Mouse (Mus musculus): ENCODE data around the gene Bcr. TPM values are rescaled to one million over a fixed set of nuclear protein-coding genes. Genes with fewer than 3 reads are reported as not detected.

The Bcr gene
- polyA plus RNA-seq, 1 experiment: 9.1 TPM

- Histone ChIP-seq H3K27ac (replicated peaks; ENCODE audit: low read depth, low read length) (no peak overlapping the region), H3K4me3 (ENCODE audit: insufficient read depth, low read depth, low read length) (no peak overlapping the region), H3K4me1 (ENCODE audit: control insufficient read depth, insufficient read depth, insufficient read length, low read length) (no peaks in the 10 kb centered on the region)
These were observed 11.7 kb upstream of the Bcr start for GRCm38 (mm10) chr10:75048711-75049110.

- no peak overlapping the region for H3K4me3 ChIP-seq (ENCODE audit: insufficient read depth, low read depth, low read length)
- H3K4me1 ChIP-seq (ENCODE audit: control insufficient read depth, insufficient read depth, insufficient read length, low read length): no peaks in the 10 kb centered on the region
- H3K27ac ChIP-seq (replicated peaks; ENCODE audit: low read depth, low read length): no peak overlapping the region
These were observed 8.9 kb upstream of the Bcr start for GRCm38 (mm10) chr10:75051364-75052074.

GRCm38 (mm10) chr10:75052902-75053301 is 7.5 kb upstream of the Bcr start:
- no peak overlapping the region for H3K4me3 ChIP-seq (ENCODE audit: insufficient read depth, low read depth, low read length)
- H3K27ac ChIP-seq (replicated peaks; ENCODE audit: low read depth, low read length): no peak overlapping the region
- H3K4me1 ChIP-seq (ENCODE audit: control insufficient read depth, insufficient read depth, insufficient read length, low read length): no peaks in the 10 kb centered on the region

GRCm38 (mm10) chr10:75053655-75054054 is 6.7 kb upstream of the Bcr start:
- no peak overlapping the region for H3K4me3 ChIP-seq (ENCODE audit: insufficient read depth, low read depth, low read length)
- no peaks in the 10 kb centered on the region for H3K4me1 ChIP-seq (ENCODE audit: control insufficient read depth, insufficient read depth, insufficient read length, low read length)
- H3K27ac ChIP-seq (replicated peaks; ENCODE audit: low read depth, low read length): no peak overlapping the region

GRCm38 (mm10) chr10:75054125-75054524 is 6.3 kb upstream of the Bcr start:
- H3K27ac ChIP-seq (replicated peaks; ENCODE audit: low read depth, low read length): no peak overlapping the region
- H3K4me3 ChIP-seq (ENCODE audit: insufficient read depth, low read depth, low read length): no peak overlapping the region

GRCm38 (mm10) chr10:75055672-75056071 is 4.7 kb upstream of the Bcr start:
- no peaks in the 10 kb centered on the region for H3K4me1 ChIP-seq (ENCODE audit: control insufficient read depth, insufficient read depth, insufficient read length, low read length)
- no peak overlapping the region for H3K27ac ChIP-seq (replicated peaks; ENCODE audit: low read depth, low read length)
- no peak overlapping the region for H3K4me3 ChIP-seq (ENCODE audit: insufficient read depth, low read depth, low read length)

More at GRCm38 (mm10) chr10:75054125-75054524, 6.3 kb upstream of the Bcr start:
- no peaks in the 10 kb centered on the region for H3K4me1 ChIP-seq (ENCODE audit: control insufficient read depth, insufficient read depth, insufficient read length, low read length)

GRCm38 (mm10) chr10:75056255-75056654 is 4.1 kb upstream of the Bcr start:
- H3K4me3 ChIP-seq (ENCODE audit: insufficient read depth, low read depth, low read length): no peak overlapping the region
- H3K4me1 ChIP-seq (ENCODE audit: control insufficient read depth, insufficient read depth, insufficient read length, low read length): no peaks in the 10 kb centered on the region
- no peak overlapping the region for H3K27ac ChIP-seq (replicated peaks; ENCODE audit: low read depth, low read length)

- H3K4me1 ChIP-seq (ENCODE audit: control insufficient read depth, insufficient read depth, insufficient read length, low read length): peaks cover 10% of the 10 kb centered on the region
- no peak overlapping the region for H3K4me3 ChIP-seq (ENCODE audit: insufficient read depth, low read depth, low read length)
These were observed 2.1 kb upstream of the Bcr start for GRCm38 (mm10) chr10:75058336-75058735.

GRCm38 (mm10) chr10:75058761-75059395 is 1.5 kb upstream of the Bcr start:
- no peak overlapping the region for H3K27ac ChIP-seq (replicated peaks; ENCODE audit: low read depth, low read length)

More at GRCm38 (mm10) chr10:75058336-75058735, 2.1 kb upstream of the Bcr start:
- H3K27ac ChIP-seq (replicated peaks; ENCODE audit: low read depth, low read length): no peak overlapping the region

GRCm38 (mm10) chr10:75059396-75059795 is 996 bp upstream of the Bcr start:
- Histone ChIP-seq H3K27ac (replicated peaks; ENCODE audit: low read depth, low read length) (no peak overlapping the region), H3K4me1 (ENCODE audit: control insufficient read depth, insufficient read depth, insufficient read length, low read length) (peaks cover 17% of the 10 kb centered on the region), H3K4me3 (ENCODE audit: insufficient read depth, low read depth, low read length) (peak overlapping the region; percentile 87)

More at GRCm38 (mm10) chr10:75058761-75059395, 1.5 kb upstream of the Bcr start:
- H3K4me1 ChIP-seq (ENCODE audit: control insufficient read depth, insufficient read depth, insufficient read length, low read length): peaks cover 16% of the 10 kb centered on the region
- H3K4me3 ChIP-seq (ENCODE audit: insufficient read depth, low read depth, low read length): no peak overlapping the region

- Histone ChIP-seq H3K4me1 (ENCODE audit: control insufficient read depth, insufficient read depth, insufficient read length, low read length) (peaks cover 20% of the 10 kb centered on the region), H3K27ac (replicated peaks; ENCODE audit: low read depth, low read length) (no peak overlapping the region), H3K4me3 (ENCODE audit: insufficient read depth, low read depth, low read length) (peak overlapping the region; percentile 87)
These were observed 447 bp downstream of the Bcr start for GRCm38 (mm10) chr10:75060843-75061235.

GRCm38 (mm10) chr10:75061341-75062188 is 1.2 kb downstream of the Bcr start:
- Histone ChIP-seq H3K4me3 (ENCODE audit: insufficient read depth, low read depth, low read length) (peak overlapping the region; percentile 87), H3K27ac (replicated peaks; ENCODE audit: low read depth, low read length) (no peak overlapping the region), H3K4me1 (ENCODE audit: control insufficient read depth, insufficient read depth, insufficient read length, low read length) (peaks cover 20% of the 10 kb centered on the region)

GRCm38 (mm10) chr10:75062189-75062561 is 1.8 kb downstream of the Bcr start:
- Histone ChIP-seq H3K27ac (replicated peaks; ENCODE audit: low read depth, low read length) (no peak overlapping the region), H3K4me3 (ENCODE audit: insufficient read depth, low read depth, low read length) (peak overlapping the region; percentile 87), H3K4me1 (ENCODE audit: control insufficient read depth, insufficient read depth, insufficient read length, low read length) (peaks cover 20% of the 10 kb centered on the region)

- H3K27ac ChIP-seq (replicated peaks; ENCODE audit: low read depth, low read length): no peak overlapping the region
- H3K4me3 ChIP-seq (ENCODE audit: insufficient read depth, low read depth, low read length): peak overlapping the region; percentile 87; the same call in 1 of the 2 replicates
- peaks cover 20% of the 10 kb centered on the region for H3K4me1 ChIP-seq (ENCODE audit: control insufficient read depth, insufficient read depth, insufficient read length, low read length)
These were observed 2.2 kb downstream of the Bcr start for GRCm38 (mm10) chr10:75062621-75063020.

- no peak overlapping the region for H3K27ac ChIP-seq (replicated peaks; ENCODE audit: low read depth, low read length)
- peak overlapping the region; percentile 7; the same call in 1 of the 2 replicates for H3K4me3 ChIP-seq (ENCODE audit: insufficient read depth, low read depth, low read length)
- peaks cover 20% of the 10 kb centered on the region for H3K4me1 ChIP-seq (ENCODE audit: control insufficient read depth, insufficient read depth, insufficient read length, low read length)
These were observed 3.0 kb downstream of the Bcr start for GRCm38 (mm10) chr10:75063301-75063965.

Measured in brown adipose tissue, adult 24 weeks (tissue).